Mouse (Mus musculus): Measurements from ENCODE around the gene Rsl1d1. TPM values are rescaled to one million over a fixed set of nuclear protein-coding genes. Genes with fewer than 3 reads are reported as not detected.

Gene Rsl1d1
- 64.3 and 70.1 TPM in 2 replicates for polyA plus RNA-seq (2015; fragmentation: Nextera tagmentation; extraction: Ambion mirVana)

GRCm38 (mm10) chr16:11202571-11203554 is at the start of gene Rsl1d1:
TSS of gene Rsl1d1 (minus strand) at chr16:11203331.
- no peaks in the 10 kb centered on the region for H3K9me3 ChIP-seq (ENCODE audit: low read length)
- H3K4me2 ChIP-seq (replicated peaks; ENCODE audit: low read depth, low read length), result peak within 1 kb of the TSS; percentile 88
- peaks cover 10% of the 10 kb centered on the region for H3K4me1 ChIP-seq (ENCODE audit: insufficient read depth, low read depth, low read length)
- peak within 1 kb of the TSS; percentile 53 for H3K9ac ChIP-seq (replicated peaks; ENCODE audit: low read depth)
- peak within 1 kb of the TSS; percentile 51 for H3K4me3 ChIP-seq (ENCODE audit: low read depth, low read length)
- peak; percentile 98 for DNase-seq (ENCODE audit: low spot score)
- WGBS, result under 1% methylated on average over 68 of the region's 68 CpGs
- peaks cover 12% of the 10 kb centered on the region; the same call in 1 of the 2 replicates for H3K36me3 ChIP-seq (ENCODE audit: insufficient read depth, low read length)
- H3K27ac ChIP-seq (ENCODE audit: low read length), result peak within 1 kb of the TSS; percentile 88
- no peak for TF ChIP-seq CTCF (IDR thresholded peaks at IDR 0.05)
- no peak; the same call in 1 of the 2 replicates for TF ChIP-seq EP300 (IDR thresholded peaks at IDR 0.05)
- ATAC-seq, result peak; percentile 99
- H3K27me3 ChIP-seq (replicated peaks; ENCODE audit: insufficient read depth, low read length), result no peaks in the 10 kb centered on the region

DNA sequence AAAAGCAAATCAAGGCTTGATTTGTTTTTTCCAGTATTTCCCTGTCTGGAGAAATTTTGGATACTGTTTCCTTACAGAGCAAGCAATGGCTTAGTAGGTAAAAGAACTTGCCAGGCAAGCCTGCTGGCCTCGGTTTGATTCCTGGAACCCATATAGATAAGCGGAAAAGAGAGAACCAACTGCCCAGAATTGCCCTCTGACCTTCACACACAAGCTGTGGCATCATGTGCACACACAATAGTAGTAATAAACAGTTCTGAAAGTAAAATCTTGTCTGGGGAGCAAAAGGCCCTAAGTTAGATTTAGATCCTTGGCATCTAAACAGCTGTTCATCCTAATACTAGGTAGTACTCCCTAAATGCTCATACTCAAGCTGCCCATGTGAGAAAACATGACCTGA is 44.7 kb upstream of the Rsl1d1 start:
- Histone ChIP-seq H3K9ac (replicated peaks; ENCODE audit: low read depth) (no peak overlapping the region), H3K36me3 (ENCODE audit: insufficient read depth, low read length) (no peaks in the 10 kb centered on the region), H3K27ac (ENCODE audit: low read length) (no peak overlapping the region), H3K27me3 (replicated peaks; ENCODE audit: insufficient read depth, low read length) (no peaks in the 10 kb centered on the region), H3K4me1 (ENCODE audit: insufficient read depth, low read depth, low read length) (peaks cover 4% of the 10 kb centered on the region; the same call in 1 of the 2 replicates), H3K4me3 (ENCODE audit: low read depth, low read length) (no peak overlapping the region), H3K9me3 (ENCODE audit: low read length) (no peaks in the 10 kb centered on the region), H3K4me2 (replicated peaks; ENCODE audit: low read depth, low read length) (no peak overlapping the region)
- ATAC-seq, result no peak
- TF ChIP-seq CTCF (IDR thresholded peaks at IDR 0.05), result no peak
- TF ChIP-seq EP300 (IDR thresholded peaks at IDR 0.05), result no peak
- no peak for DNase-seq (ENCODE audit: low spot score)
- 62% methylated on average over 2 of the region's 2 CpGs for WGBS

DNA sequence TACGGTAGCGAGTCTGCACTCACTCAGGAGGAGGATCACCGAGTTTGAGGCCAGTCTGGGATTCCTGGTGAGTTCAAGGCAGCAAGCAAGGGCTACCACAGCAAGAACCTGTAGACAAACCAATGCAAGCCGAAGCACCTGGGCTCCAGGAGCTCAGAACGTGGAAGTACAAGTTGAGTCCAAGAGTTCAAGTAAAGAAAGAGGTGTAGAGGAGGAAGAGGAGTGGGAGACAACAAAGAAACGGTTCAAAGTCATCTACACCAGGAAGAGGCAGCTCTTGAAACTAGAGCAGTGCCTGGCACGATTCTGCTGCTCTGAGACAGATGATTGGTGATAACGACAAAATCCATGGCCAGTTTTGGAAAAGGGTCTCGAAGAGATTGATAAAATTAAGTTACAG is 42.6 kb upstream of the Rsl1d1 start:
- no peak overlapping the region for H3K27ac ChIP-seq (ENCODE audit: low read length)
- no peak overlapping the region for H3K4me3 ChIP-seq (ENCODE audit: low read depth, low read length)
- no peaks in the 10 kb centered on the region for H3K36me3 ChIP-seq (ENCODE audit: insufficient read depth, low read length)
- H3K9me3 ChIP-seq (ENCODE audit: low read length), result no peaks in the 10 kb centered on the region
- H3K4me1 ChIP-seq (ENCODE audit: insufficient read depth, low read depth, low read length), result no peaks in the 10 kb centered on the region
- WGBS, result 69% methylated on average over 9 of the region's 9 CpGs
- DNase-seq (ENCODE audit: low spot score) (no peak), ATAC-seq (no peak)
- TF ChIP-seq EP300 (IDR thresholded peaks at IDR 0.05) (no peak), CTCF (IDR thresholded peaks at IDR 0.05) (no peak)
- no peak overlapping the region for H3K9ac ChIP-seq (replicated peaks; ENCODE audit: low read depth)
- H3K27me3 ChIP-seq (replicated peaks; ENCODE audit: insufficient read depth, low read length), result no peaks in the 10 kb centered on the region
- no peak overlapping the region for H3K4me2 ChIP-seq (replicated peaks; ENCODE audit: low read depth, low read length)

DNA sequence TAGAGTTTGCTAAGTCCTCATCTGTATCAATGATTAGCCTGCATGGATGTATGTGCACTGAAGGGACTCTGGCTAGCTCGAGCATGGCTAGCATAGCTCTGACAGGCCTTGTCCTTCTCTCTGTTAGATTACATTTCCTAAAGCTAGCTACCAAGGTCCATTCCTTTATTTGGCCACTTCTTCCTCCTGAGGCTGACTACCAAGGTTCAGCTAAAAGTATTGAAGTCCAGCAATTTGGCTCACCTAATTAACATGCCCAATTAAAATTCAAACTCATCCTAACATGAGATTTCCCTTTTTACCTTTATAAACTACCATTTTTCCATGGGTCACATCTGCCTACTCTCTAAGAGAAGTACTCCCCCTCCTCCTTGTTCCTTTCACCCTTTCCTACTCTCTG is 39.3 kb upstream of the Rsl1d1 start:
- H3K27me3 ChIP-seq (replicated peaks; ENCODE audit: insufficient read depth, low read length), result no peaks in the 10 kb centered on the region
- TF ChIP-seq EP300 (IDR thresholded peaks at IDR 0.05), result no peak
- TF ChIP-seq CTCF (IDR thresholded peaks at IDR 0.05), result no peak
- no peaks in the 10 kb centered on the region for H3K36me3 ChIP-seq (ENCODE audit: insufficient read depth, low read length)
- H3K9me3 ChIP-seq (ENCODE audit: low read length), result no peaks in the 10 kb centered on the region
- no peak overlapping the region for H3K4me2 ChIP-seq (replicated peaks; ENCODE audit: low read depth, low read length)
- DNase-seq (ENCODE audit: low spot score), result no peak
- no peak overlapping the region for H3K9ac ChIP-seq (replicated peaks; ENCODE audit: low read depth)
- no peak overlapping the region for H3K27ac ChIP-seq (ENCODE audit: low read length)
- H3K4me3 ChIP-seq (ENCODE audit: low read depth, low read length), result no peak overlapping the region
- no peak for ATAC-seq
- WGBS, result 78% methylated on average over 1 of the region's 1 CpGs
- no peaks in the 10 kb centered on the region for H3K4me1 ChIP-seq (ENCODE audit: insufficient read depth, low read depth, low read length)

- H3K9ac ChIP-seq (replicated peaks; ENCODE audit: low read depth), result no peak overlapping the region
- 78% methylated on average over 3 of the region's 3 CpGs for WGBS
- ATAC-seq (no peak), DNase-seq (ENCODE audit: low spot score) (no peak)
- H3K36me3 ChIP-seq (ENCODE audit: insufficient read depth, low read length), result no peaks in the 10 kb centered on the region
- H3K4me2 ChIP-seq (replicated peaks; ENCODE audit: low read depth, low read length), result no peak overlapping the region
- H3K4me3 ChIP-seq (ENCODE audit: low read depth, low read length), result no peak overlapping the region
- H3K27me3 ChIP-seq (replicated peaks; ENCODE audit: insufficient read depth, low read length), result no peaks in the 10 kb centered on the region
- H3K4me1 ChIP-seq (ENCODE audit: insufficient read depth, low read depth, low read length), result no peaks in the 10 kb centered on the region
- TF ChIP-seq CTCF (IDR thresholded peaks at IDR 0.05), result no peak
- no peak for TF ChIP-seq EP300 (IDR thresholded peaks at IDR 0.05)
- H3K27ac ChIP-seq (ENCODE audit: low read length), result no peak overlapping the region
- no peaks in the 10 kb centered on the region for H3K9me3 ChIP-seq (ENCODE audit: low read length)
These were observed 14.7 kb upstream of the Rsl1d1 start for GRCm38 (mm10) chr16:11217801-11218200.

DNA sequence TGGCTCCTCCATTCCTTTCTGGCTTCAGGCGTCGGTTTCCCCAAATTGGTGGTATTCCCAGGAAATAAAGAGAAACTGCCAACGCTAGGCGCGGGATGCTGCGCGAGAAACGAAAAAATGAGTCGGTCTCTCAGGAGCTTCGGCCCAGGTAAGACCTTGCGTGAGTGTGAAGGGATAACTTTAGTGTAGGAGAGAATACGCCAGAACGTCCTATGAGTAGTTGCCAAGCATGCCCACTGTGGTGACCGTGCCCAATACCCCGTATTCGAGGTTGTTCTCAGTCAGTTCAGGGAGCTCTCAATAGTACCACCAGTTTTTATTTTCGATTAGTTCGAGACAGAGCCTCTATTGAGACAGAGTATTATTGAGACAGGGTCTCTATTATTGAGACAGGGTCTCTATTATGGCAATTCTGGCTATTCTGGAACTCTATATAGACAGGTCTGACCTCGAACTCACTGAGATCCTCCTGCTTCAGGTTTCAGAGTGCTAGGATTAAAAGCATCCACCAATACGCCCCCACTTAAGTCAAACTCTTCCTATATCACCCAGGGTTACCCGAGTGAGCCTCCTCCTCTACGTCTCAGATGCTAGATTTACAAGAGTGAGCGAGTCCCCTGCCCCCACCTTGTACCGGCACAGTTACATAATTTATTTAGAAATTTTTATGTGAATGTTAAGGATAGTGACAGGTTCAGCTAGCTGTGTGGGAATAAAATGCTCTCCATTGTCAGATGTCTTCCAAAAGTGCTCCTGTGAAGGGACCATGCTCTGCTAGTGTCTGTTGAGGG is 664 bp upstream of the Rsl1d1 start:
- ATAC-seq (peak; percentile 8; the same call in 1 of the 2 replicates), DNase-seq (ENCODE audit: low spot score) (peak; percentile 7)
- Histone ChIP-seq H3K9me3 (ENCODE audit: low read length) (no peaks in the 10 kb centered on the region), H3K9ac (replicated peaks; ENCODE audit: low read depth) (peak overlapping the region; percentile 53), H3K4me2 (replicated peaks; ENCODE audit: low read depth, low read length) (peak overlapping the region; percentile 88), H3K27me3 (replicated peaks; ENCODE audit: insufficient read depth, low read length) (no peaks in the 10 kb centered on the region), H3K36me3 (ENCODE audit: insufficient read depth, low read length) (0 out of 2 replicates have a peak, but pooled peaks cover 4% of the 10 kb centered on the region), H3K4me3 (ENCODE audit: low read depth, low read length) (peak overlapping the region; percentile 51), H3K4me1 (ENCODE audit: insufficient read depth, low read depth, low read length) (peaks cover 10% of the 10 kb centered on the region), H3K27ac (ENCODE audit: low read length) (peak overlapping the region; percentile 88)
- WGBS, result 3% methylated on average over 24 of the region's 24 CpGs
- TF ChIP-seq CTCF (IDR thresholded peaks at IDR 0.05) (no peak), EP300 (IDR thresholded peaks at IDR 0.05) (no peak)

All from lung, postnatal 0 days (tissue).